Mouse (Mus musculus): Measurements from ENCODE around the gene Gm49320.
A peak's percentile ranks its signal among the peaks of the same experiment; 100 is the strongest.

The Gm49320 gene

GRCm38 (mm10) chr8:4238434-4239192 lies at the start of gene Gm49320, which contains the start of gene Map2k7:
TSS of gene Gm49320 (plus strand) at chr8:4238865.
TSS of gene Map2k7 (plus strand) at chr8:4238740.
- DNase-seq = peak; percentile 100

GRCm38 (mm10) chr8:4189031-4189722 lies 49.5 kb upstream of the Gm49320 start:
- DNase-seq = no peak

DNA sequence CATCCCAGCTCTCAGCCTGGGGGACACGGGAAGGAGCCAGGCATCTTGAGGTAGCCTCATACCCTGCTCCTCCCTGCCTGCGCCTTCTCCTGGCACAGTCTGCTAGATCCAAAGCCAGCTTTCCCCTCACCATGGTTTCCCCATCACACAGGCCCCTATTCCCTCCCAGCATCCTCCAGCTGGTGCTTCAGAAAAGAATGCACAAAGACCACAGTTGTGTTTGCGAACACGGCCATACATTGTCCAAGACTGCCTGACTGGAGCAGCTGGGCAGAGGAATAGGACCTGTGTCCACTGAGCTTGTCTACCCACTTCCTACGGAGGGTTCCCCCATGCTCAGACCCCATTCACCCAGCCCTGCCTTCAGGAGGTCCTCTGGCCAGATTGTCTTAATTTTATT lies 46.4 kb upstream of the Gm49320 start:
- DNase-seq = no peak

- DNase-seq = peak; percentile 91 to 95
Measured at GRCm38 (mm10) chr8:4192807-4193587, 45.7 kb upstream of the Gm49320 start.

DNA sequence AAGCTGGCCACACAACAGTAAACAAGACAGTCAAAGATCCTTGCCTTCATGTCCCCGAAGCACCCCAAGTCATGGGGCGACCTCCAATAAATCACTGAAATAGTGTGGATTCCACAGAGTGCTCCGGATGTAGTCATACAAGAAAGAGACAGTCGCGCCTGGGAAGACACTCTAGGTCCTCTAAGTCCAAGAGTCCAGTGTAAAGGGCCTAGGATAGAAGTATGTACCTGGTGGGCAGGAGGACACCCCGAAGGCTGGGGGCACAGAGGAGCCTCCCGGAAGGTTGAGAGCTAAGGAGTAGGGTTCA lies 45.1 kb upstream of the Gm49320 start:
- DNase-seq = no peak

GRCm38 (mm10) chr8:4201321-4201720 lies 37.3 kb upstream of the Gm49320 start:
- DNase-seq = no peak

DNA sequence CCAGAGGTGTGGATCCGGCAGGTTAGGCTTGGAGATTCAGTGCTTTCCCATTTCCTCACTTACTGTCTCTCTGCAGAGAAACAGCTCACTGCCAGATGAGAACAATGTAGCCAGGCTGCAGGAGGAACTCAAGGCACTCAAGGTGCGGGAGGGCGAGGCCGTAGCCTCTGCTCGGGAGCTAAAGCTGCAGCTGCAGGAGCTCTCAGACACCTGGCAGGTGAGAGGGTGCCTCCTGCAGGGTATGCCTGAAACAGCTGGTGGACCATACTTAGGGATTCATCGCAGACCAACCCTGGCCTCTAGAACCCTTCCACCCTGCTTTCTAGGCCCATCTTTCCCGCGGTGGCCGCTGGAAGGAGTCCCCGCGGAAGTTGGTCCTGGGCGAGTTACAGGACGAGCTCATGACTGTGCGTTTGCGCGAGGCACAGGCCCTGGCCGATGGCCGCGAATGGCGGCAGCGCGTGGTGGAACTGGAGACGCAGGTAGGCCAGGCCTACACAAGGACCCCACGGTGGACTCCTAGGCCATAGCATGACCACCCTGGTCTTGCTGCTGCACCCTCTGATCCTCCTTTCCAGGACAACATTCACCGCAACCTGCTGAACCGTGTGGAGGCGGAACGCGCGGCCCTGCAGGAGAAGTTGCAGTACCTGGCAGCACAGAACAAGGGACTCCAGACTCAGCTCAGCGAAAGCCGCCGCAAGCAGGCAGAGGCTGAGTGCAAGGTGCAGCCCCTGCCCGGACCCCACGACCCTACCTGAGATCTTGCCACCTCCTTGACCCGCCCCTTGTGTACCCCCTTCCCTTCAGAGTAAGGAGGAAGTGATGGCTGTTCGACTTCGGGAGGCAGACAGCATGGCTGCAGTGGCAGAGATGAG lies 33.2 kb upstream of the Gm49320 start:
- DNase-seq = peak in 1 of 2 experiments; percentile 16

- DNase-seq = peak; percentile 62 to 66
Measured at GRCm38 (mm10) chr8:4206182-4207015, 32.3 kb upstream of the Gm49320 start.

DNA sequence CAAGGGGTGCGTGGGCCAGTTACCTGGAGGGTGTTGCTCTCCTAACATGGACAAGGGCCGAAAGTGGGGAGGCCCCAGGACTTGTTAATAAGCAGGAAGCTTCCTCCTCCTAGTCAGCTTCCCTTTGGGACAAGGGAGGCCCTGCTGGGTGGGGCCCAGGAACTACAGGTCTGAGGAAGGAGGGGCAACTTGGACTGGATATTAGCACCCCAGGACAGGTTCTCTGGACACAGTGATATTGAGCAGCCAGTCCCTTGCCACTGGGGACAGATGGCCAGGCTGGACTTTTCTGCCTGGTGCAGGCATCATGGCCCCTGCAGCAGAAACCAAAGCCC lies 31.7 kb upstream of the Gm49320 start:
- no peak for DNase-seq

- no peak for DNase-seq
Measured at GRCm38 (mm10) chr8:4211097-4211496, 27.6 kb upstream of the Gm49320 start.

- peak; percentile 35 to 40 for DNase-seq
Measured at GRCm38 (mm10) chr8:4212809-4213209, 25.9 kb upstream of the Gm49320 start.

GRCm38 (mm10) chr8:4213210-4214005 lies 25.3 kb upstream of the Gm49320 start:
- peak in 1 of 2 experiments; percentile 42 for DNase-seq

GRCm38 (mm10) chr8:4214006-4214980 lies 24.4 kb upstream of the Gm49320 start:
- no peak for DNase-seq

- DNase-seq = peak in 1 of 2 experiments; percentile 44
Measured at GRCm38 (mm10) chr8:4216296-4216695, 22.4 kb upstream of the Gm49320 start.

DNA sequence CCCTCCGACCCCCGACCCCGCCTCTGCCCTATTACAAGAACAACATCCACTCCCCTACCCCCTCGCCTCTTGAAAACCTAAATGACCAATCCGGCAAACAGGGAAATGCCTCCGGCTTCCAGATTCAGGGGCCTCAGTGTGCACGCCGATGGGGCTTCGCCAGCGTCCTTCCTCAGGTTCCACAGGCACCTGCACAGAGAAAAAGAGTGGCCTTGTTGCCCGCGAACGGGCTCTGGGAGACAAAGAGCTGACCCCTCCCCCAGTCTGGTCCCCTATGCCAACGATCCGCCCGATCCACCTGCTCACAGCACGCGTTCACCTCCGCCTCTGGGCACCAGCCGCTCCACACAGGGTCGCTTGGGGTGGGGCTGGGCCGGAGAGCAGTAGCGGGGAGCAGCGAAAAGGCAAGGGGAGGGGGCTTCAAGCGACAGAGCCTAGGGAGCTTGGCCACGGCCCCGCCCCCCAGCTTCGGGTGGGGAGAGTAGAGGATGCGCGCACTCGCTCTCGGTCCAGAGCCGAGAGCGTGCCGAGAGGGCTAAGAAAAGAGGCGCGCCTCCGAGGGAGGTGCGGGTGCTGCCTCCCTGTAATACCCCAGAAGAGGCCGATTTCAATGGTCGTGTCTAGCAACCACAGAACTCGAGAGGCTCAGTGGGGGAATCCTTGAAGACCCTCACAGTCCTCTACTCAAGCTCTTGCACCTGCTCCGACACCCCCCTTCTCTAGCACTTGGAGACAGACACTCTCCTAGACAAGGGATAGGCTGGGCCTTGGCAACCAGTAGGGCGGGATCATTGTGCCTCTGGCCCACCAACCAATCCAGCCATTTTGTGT lies 21.7 kb upstream of the Gm49320 start, which contains the start of gene Prr36:
Prr36 (minus strand) TSS at position 669 of the 831 bp plus-strand sequence.
- peak; percentile 78 to 79 for DNase-seq

DNA sequence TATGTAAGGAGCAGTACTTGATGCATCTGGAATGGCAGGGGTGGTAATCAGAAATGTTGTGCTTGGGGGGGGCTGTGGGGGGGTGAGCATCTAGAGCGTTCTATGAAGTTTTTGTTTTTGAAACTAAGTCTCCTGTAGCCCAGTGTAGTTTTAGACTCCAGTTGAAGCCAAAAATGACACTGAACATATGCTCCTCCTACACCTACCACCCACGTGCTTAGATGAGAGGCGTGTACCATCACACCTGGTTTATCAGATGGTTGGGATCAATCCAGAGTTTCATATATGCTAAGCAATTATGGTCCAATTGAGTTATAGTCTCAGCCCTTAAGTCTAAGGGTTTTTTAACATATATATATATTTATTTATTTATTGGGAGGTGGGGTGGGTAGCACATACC lies 19.0 kb upstream of the Gm49320 start:
- no peak for DNase-seq

- no peak for DNase-seq
Measured at GRCm38 (mm10) chr8:4222059-4222458, 16.6 kb upstream of the Gm49320 start.

- DNase-seq = peak in 1 of 2 experiments; percentile 3
Measured at GRCm38 (mm10) chr8:4226323-4226722, 12.3 kb upstream of the Gm49320 start.

Data from cerebellum, postnatal 25 days (tissue).